Mouse (Mus musculus) lung, adult 2 months (tissue): ENCODE data around the gene Ppm1b.

Source experiments
- CTCF ChIP-seq: fragments of 200-500 bp; IDR thresholded peaks from 2 replicates; pipeline ENCODE4 v1.5.1; 2011; ENCODE audit warnings: mild to moderate bottlenecking, low read length, control low read depth; ENCODE audit not compliant: insufficient read depth
- POLR2A ChIP-seq: fragments of 200-500 bp; IDR thresholded peaks from 2 replicates; pipeline ENCODE4 v1.6.1; 2011; ENCODE audit warnings: low read depth, mild to moderate bottlenecking, control low read depth, low read length, borderline replicate concordance; ENCODE audit errors: extremely low read depth

- TF ChIP-seq CTCF (no peak), POLR2A (no peak)
Measured at GRCm38 (mm10) chr17:84982735-84983134, 26.2 kb downstream of the Ppm1b start.
